Mouse (Mus musculus) hindbrain, embryonic 16.5 days (tissue): ENCODE results near the gene Zfp986. TPM values are rescaled to one million over a fixed set of nuclear protein-coding genes. Genes with fewer than 3 reads are reported as not detected.
"Not testable (repeated sequence)": the region's sequence is repeated elsewhere in the genome, so short reads cannot be mapped to it uniquely, and the experiment has no call there.

Experiments
- ATAC-seq: fragments of 200-750 bp; cut with Nextera tagmentation; 2 replicates; pipeline ENCODE4 v1.8.0; 2017; ENCODE audit warnings: moderate TSS enrichment, moderate library complexity
- H3K27ac ChIP-seq: fragments of 300-500 bp; sonication (generic); 2 replicates; pipeline ENCODE4 v1.5.1; 2014; ENCODE audit warnings: low read depth, mild to moderate bottlenecking, control low read depth, low read length, moderate library complexity
- H3K27me3 ChIP-seq: fragments of 300-500 bp; sonication (generic); replicated peaks from 2 replicates; pipeline ENCODE4 v1.6.1; 2014; ENCODE audit warnings: low read length; ENCODE audit not compliant: control insufficient read depth, insufficient read depth
- H3K36me3 ChIP-seq: fragments of 300-500 bp; sonication (generic); 2 replicates; pipeline ENCODE4 v1.6.1; 2014; ENCODE audit warnings: mild to moderate bottlenecking, low read length, moderate library complexity, mixed read lengths; ENCODE audit not compliant: control insufficient read depth, insufficient read depth
- H3K4me1 ChIP-seq: fragments of 300-500 bp; sonication (generic); 2 replicates; pipeline ENCODE4 v1.6.1; 2014; ENCODE audit warnings: low read depth, low read length; ENCODE audit not compliant: control insufficient read depth, insufficient read depth
- H3K4me2 ChIP-seq: fragments of 300-500 bp; sonication (generic); 2 replicates; pipeline ENCODE4 v1.6.1; 2014; ENCODE audit warnings: mild to moderate bottlenecking, low read length, control low read depth, moderate library complexity
- H3K4me3 ChIP-seq: fragments of 300-500 bp; sonication (generic); 2 replicates; pipeline ENCODE4 v1.5.1; 2014; ENCODE audit warnings: mild to moderate bottlenecking, low read length, control low read depth, moderate library complexity
- H3K9ac ChIP-seq: fragments of 300-500 bp; sonication (generic); 2 replicates; pipeline ENCODE4 v1.6.1; 2014; ENCODE audit warnings: low read depth, mild to moderate bottlenecking, control low read depth, low read length, moderate library complexity
- H3K9me3 ChIP-seq: fragments of 300-500 bp; sonication (generic); 2 replicates; pipeline ENCODE4 v1.6.1; 2014; ENCODE audit warnings: mild to moderate bottlenecking, low read length, moderate library complexity; ENCODE audit not compliant: control insufficient read depth
- WGBS: fragments of 180-500 bp; shearing (Covaris S2); extraction: QIAGEN DNeasy Blood & Tissue Kit; methylation state at CpG from one replicate; pipeline ENCODE4 v1.1.7; 2014; 5-methylcytosine and 5-hydroxymethylcytosine counted together
- polyA plus RNA-seq: library from polyadenylated mRNA; unstranded; fragments of >200 nt; fragmentation: Nextera tagmentation; extraction: Ambion mirVana; gene quantifications from 2 replicates; pipeline ENCODE4 v1.2.1, GENCODE M21; 2015

The Zfp986 gene
- polyA plus RNA-seq = not detected in 2 replicates

DNA sequence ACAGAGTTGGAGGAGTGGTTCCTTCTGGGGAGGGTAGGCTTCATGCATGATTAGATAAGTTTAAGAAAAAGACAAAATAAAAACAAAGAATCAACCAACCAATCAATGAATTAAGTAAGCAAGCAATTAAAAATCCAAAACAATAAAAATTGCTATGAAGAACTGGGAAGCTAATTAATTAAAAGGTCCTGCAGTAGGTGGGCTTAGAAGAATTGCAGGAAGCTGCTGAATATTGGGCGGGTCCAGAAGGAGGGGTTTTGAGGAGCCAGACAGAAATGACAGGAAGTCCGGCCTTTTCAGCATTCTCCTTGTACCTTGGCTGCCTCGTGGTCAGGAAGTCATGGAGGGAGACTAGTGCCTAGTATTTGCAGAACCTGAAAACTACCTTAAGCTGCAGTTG lies at the start of gene Zfp986:
TSS of gene Zfp986 (plus strand) at position 301 of the 400 bp plus-strand sequence.
- H3K4me2 ChIP-seq, H3K4me3 ChIP-seq, ATAC-seq, H3K27ac ChIP-seq, H3K9me3 ChIP-seq, H3K27me3 ChIP-seq, H3K4me1 ChIP-seq, H3K9ac ChIP-seq, H3K36me3 ChIP-seq: not testable (repeated sequence)
- WGBS = 74% methylated on average over 3 of the region's 3 CpGs

DNA sequence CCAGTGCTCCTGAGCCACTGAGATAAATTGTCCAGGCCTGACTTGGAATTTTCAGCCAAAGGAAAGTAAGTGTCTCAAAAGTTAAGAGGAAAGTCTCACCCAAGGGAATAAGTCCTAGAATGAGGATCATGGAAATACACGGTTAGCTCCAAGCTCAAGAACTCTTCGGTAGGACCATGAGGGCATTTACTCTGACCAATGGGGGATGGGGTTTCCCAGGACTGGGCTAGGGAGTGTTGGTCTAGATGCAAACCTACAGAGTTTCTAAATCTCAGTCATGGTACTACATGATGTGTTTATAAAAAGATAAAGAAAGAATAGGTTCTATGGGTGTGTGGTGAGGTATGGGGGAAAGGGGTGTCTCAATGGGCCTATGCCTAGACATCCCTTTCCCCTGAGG lies 48.6 kb upstream of the Zfp986 start:
- not testable (repeated sequence) for H3K27ac ChIP-seq, H3K4me1 ChIP-seq, H3K4me3 ChIP-seq, ATAC-seq, H3K27me3 ChIP-seq, H3K9me3 ChIP-seq, H3K36me3 ChIP-seq, H3K9ac ChIP-seq, H3K4me2 ChIP-seq
- WGBS = no CpG with 5 or more reads among the region's 2 CpGs

DNA sequence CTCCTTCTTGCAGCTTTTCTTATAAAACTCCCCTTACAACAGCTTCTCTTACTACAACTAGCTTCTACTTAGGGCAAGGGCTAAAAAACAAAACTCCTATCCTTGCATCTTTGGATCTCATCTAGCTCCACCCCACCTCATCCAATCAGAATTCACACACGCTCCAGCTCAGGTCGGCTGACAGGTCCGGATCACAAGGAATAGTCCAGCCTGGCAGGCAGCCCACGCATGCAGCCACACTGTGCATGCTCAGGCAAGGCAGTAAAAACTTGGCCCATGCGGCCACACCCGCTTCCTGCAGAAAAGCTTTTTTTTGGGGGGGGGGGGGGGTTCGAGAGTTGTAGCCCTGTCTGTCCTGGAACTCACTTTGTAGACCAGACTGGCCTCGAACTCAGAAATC lies 43.0 kb upstream of the Zfp986 start:
- H3K4me1 ChIP-seq, H3K27ac ChIP-seq, H3K36me3 ChIP-seq, H3K9ac ChIP-seq, H3K4me2 ChIP-seq, ATAC-seq, H3K27me3 ChIP-seq, H3K4me3 ChIP-seq, H3K9me3 ChIP-seq: not testable (repeated sequence)
- 92% methylated on average over 3 of the region's 8 CpGs for WGBS

DNA sequence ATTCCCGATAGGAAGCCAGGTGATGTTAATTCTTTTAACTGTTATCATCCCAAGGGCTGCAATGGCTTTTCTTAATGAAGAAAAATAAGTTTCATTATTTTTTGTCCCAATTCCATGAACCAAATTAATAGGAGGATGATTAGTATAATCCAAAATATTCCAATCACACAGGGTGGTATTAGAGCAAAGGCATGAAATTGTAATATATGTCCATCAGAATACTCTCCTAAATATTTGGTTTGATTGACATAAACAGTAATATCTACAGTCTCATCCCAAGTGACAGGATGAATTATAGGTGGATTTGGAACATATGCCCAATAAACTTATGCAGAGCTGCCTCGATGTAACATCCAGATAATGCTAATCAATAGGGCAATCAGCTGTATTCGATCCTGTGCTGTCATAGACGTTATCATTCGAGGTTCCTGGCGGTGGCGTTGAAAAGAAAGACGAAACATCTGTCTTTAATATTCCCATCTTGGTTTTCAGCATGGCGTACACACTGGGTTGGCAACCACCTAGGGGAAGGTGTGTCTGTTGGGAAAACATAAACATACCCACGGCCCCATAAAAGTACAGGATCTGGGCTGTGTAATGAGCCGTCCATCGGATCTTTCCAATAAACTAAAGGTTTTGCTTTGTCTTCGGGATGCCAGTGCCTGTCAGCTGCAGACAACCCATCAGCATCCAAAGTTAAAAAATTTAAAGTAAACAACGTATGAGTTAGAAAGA lies 37.1 kb upstream of the Zfp986 start:
- H3K4me3 ChIP-seq, H3K4me2 ChIP-seq, H3K9me3 ChIP-seq, H3K36me3 ChIP-seq, ATAC-seq, H3K9ac ChIP-seq, H3K27me3 ChIP-seq, H3K4me1 ChIP-seq, H3K27ac ChIP-seq: not testable (repeated sequence)
- WGBS = 94% methylated on average over 1 of the region's 14 CpGs

DNA sequence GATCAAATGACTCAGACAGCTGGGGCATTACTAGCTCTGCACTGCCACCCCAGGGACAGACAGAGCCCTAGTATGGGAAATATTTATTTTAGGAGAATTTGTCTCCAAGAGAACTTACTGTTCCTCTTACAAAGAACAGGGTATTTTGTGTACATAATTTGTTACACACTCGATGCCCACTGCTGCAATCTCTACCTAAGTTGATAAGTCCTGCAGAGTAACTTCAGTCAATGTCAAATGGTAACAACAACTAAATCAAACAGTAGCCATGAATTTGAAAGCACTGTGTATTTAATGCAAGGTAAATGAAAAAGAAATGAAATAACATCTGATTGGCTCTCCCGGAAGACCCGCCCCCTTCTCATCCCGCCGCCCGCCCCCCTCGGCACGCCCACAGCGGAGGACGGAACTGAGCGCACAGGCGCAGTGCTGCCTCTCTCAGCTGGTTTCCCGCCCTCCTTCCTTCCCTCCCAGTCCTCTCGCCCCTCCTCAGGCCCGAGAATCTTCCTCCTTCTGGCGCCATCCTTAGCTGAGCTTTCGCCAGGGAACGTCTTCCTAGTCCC lies 32.2 kb upstream of the Zfp986 start:
- not testable (repeated sequence) for H3K9ac ChIP-seq, H3K4me3 ChIP-seq, H3K27ac ChIP-seq, H3K27me3 ChIP-seq, H3K4me1 ChIP-seq, H3K9me3 ChIP-seq, H3K36me3 ChIP-seq, H3K4me2 ChIP-seq
- 82% methylated on average over 7 of the region's 18 CpGs for WGBS
- ATAC-seq = peak; percentile 58

DNA sequence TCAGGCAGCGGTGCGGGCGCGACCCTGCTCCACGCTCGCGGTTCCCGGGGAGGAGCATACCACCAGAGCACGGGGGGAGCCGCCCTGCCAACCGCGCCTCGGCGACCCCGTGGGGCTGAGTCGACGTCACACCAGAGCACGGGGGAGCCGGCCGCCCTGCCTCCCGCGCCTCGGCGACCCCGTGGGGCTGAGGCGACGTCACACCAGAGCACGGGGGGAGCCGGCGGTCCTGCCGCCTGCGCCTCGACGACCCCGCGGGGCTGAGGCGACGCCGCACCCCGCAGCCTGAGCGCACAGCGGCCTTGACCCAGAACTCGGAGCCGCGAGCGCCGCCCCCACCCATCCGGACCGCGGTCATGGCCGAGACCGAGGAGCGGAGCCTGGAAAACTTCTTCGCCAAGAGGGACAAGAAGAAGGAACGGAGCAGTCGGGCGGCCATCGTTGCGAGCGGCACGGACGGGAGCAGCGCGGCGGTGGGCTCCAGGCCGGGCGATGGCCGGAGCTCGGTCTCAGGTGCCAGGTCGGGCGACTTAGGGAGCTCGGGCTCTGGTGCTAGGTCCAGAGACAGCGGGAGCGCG lies 31.6 kb upstream of the Zfp986 start:
- H3K27ac ChIP-seq, H3K27me3 ChIP-seq, H3K36me3 ChIP-seq, H3K9me3 ChIP-seq, H3K4me1 ChIP-seq, H3K4me3 ChIP-seq, H3K9ac ChIP-seq, H3K4me2 ChIP-seq: not testable (repeated sequence)
- WGBS = 68% methylated on average over 46 of the region's 75 CpGs
- ATAC-seq = peak; percentile 80

DNA sequence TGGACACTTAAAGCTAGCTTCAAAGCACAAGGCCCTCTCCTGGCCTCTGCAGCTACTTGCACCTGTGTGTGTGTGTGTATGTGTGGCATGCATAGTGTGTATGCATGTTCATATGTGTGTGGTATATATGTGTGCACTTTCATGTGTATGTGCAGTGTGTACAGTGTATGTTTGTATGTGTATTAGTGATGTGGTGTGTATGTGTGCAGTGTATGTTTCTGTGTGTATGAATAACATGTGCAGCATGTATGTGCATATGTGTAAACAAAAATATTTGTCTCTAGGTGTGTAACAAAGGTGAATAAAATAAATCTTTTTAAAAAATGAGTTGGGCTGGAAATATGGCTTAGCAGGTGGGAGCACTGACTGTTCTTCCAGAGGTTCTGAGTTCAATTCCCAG lies 21.8 kb upstream of the Zfp986 start:
- not testable (repeated sequence) for H3K4me2 ChIP-seq, H3K36me3 ChIP-seq, ATAC-seq, H3K27ac ChIP-seq, H3K4me1 ChIP-seq, H3K9me3 ChIP-seq, H3K27me3 ChIP-seq, H3K9ac ChIP-seq, H3K4me3 ChIP-seq

DNA sequence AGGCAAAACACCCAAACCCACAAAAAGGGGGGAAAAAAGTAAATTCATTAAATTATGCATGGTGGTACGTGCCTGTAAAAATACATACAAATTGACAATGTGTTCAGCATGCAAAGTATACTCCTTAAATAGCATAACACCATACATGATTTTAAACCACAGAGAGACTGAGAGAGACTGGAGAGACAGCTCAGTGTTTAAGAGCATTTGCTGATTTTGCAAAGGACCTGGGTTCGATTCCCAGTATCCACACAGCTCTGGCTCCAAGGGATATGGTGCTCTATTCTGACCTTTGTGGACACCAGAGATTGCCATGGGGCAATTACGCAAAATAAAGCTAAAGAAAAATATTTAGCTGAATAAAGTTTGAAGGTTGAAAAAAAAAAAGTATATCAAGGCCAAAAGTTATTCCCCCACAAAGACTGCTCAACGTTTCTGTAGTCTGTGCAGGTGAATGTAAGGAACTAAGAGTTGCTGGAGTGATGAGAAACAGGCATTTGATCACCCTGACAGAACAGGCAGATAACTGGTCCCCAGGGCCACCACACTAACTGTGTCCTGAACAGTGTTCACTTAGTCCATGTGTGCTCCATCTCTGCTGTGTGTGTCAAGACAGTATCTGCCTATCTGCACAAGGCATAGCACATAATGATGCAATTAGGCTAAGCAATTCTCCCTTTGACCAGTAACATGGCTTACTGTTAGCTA lies 20.3 kb upstream of the Zfp986 start:
- WGBS = 69% methylated on average over 3 of the region's 4 CpGs
- not testable (repeated sequence) for H3K36me3 ChIP-seq, H3K9ac ChIP-seq, H3K27ac ChIP-seq, H3K4me3 ChIP-seq, H3K27me3 ChIP-seq, H3K9me3 ChIP-seq, H3K4me2 ChIP-seq, H3K4me1 ChIP-seq
- 0 out of 2 replicates have a peak, but pooled peaks have one; percentile 48 for ATAC-seq

DNA sequence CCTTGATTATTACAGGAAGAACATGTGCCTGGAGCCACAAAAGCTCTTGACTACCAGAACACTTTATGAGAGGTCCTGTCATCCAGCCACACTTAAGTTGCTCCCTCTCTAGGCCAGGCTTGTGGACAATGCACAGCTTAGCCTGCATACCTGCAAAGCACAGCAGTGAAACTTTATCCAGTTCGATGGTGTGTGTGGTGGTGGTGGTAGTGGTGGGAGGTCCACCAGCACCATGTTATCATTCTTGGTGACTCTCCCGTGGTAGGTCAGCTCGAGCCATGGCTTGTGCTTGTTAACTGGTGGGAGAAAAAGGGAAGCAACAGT lies 19.7 kb upstream of the Zfp986 start:
- not testable (repeated sequence) for H3K4me1 ChIP-seq, H3K27me3 ChIP-seq, H3K4me2 ChIP-seq, H3K4me3 ChIP-seq, H3K9ac ChIP-seq, H3K27ac ChIP-seq, H3K9me3 ChIP-seq, H3K36me3 ChIP-seq
- 0 out of 2 replicates have a peak, but pooled peaks have one; percentile 24 for ATAC-seq
- WGBS = 84% methylated on average over 3 of the region's 3 CpGs
